Mouse (Mus musculus): ENCODE data around the gene Thra.

DNA sequence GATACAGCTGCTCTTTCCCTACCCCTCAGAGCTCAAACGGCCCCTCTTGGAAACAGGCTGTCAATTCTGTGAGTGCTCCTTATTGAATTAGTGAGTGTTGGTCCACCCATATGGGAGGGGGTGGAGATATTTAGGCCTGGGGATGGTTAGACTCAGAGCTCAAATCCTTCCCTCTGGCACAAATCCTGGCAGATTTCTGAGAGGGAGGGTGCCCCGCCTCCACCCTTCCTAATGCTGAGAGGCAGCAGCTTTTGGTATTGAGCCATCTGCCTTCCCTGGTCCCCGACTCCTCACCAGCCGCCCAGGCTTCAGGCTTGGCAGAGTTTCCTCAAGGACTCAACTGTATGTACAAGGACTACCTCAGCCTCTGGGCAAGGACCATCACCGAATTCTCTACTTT is 9.3 kb upstream of the Thra start:
- TF ChIP-seq CTCF (IDR thresholded peaks at IDR 0.05; ENCODE audit: extremely low read depth, insufficient read depth, low read length) = no peak
- TF ChIP-seq POLR2A (IDR thresholded peaks at IDR 0.05; ENCODE audit: extremely low read depth, insufficient read depth, low read length) = no peak

Data from cortical plate, adult 2 months (tissue).